1 mouse cellular context compared by ENCODE assay signal in genomic region chr8:71752881-71753552, GRCm38 (mm10). TPM values are rescaled to one million over a fixed set of nuclear protein-coding genes. Genes with fewer than 3 reads are reported as not detected.
"Had no signal": no experiment of that assay in that cellular context is flagged by ENCODE, and none has a peak within 500 bp of the region (broad histone marks: within the 10 kb centered on the region; RNA-seq: fewer than 3 reads in every experiment).

No protein-coding gene starts in this region.

RNA-seq across cellular contexts. Expression of gene Fcho1, which starts 27.5 kb away (rescaled TPM):
- total RNA-seq: gastrocnemius, adult 18-20 months had no signal
